Mouse (Mus musculus) heart, postnatal 36 days (tissue): ENCODE results near the gene Neurl2. TPM values are rescaled to one million over a fixed set of nuclear protein-coding genes. Genes with fewer than 3 reads are reported as not detected.
"Not testable (repeated sequence)": the region's sequence is repeated elsewhere in the genome, so short reads cannot be mapped to it uniquely, and the experiment has no call there.

Experiments used
- DNase-seq, 2 experiments: peaks; one replicate each; pipeline ENCODE4 v3.0.0; 2021 to 2022
- intact Hi-C: fragments of 180-260 bp; cut with DNase I; formaldehyde crosslinking; loops from one replicate; pipeline ENCODE4 v1.15.1; 2025
- total RNA-seq, 2 experiments: library from RNA; stranded (reverse); gene quantifications; 2 replicates each; pipeline ENCODE4 v1.2.3; 2021

The Neurl2 gene
- 10 to 100 TPM; 46.2 to 51.4 TPM for total RNA-seq

DNA sequence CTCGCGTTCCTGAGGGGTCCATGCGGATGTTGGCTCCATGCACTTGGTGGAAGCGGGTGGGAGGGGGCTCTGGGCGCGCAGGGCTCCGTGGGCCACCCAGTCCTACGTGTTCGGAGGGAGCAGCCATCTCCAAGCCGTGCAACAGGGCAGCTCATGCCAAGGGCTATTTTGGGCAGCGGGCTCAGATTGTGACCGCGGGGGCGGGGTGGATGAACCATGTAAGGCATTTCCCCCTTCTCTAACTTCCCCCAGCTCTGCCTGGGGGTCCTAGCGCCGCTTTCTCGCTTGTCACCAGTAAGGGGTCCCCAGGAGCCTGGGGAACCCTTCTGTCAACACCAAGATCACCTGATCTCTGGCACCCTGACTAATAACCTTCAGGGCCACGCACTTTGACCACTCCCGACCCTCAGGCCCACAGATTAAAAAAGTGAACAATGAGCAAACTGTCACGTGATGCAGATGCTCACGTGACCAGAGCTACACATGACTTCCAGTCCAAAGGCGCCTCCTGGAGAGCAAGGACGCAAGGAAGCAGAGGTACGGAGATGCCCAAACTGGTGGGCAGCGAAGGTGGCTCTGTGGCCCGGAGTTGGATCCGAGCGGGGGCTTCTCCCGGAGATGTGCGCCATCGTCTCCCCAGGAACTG, at the start of gene Neurl2:
Gene Neurl2 (minus strand): TSS at position 143 of the 646 bp plus-strand sequence.
- intact Hi-C loops = loop anchor here (2.0 to 10.0 kb wide), 5 partner anchors 23 to 201 kb away; partner anchors contain the start of genes Ncoa5, Pcif1, Pltp and Zfp335
- DNase-seq = peak; percentile 93 to 94

DNA sequence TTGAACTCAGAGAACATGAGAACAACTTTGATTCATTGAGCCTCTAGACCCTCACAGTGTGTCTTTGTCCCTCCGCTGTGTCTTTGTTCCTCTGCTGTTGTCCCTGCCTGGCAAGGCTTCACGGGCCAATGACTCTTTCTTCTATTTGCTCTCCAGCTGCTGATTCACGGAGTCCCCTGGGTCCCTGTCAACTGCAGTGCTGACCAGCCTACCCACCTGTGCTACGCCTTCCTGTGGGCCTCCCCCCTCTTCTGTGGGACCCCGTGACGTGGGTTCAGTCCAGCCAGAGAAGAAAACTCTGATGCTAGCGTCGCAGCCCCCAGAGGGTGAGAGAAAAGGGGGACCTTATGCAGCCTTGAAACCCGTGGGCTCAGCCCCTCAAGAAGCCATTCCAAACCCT, 49.4 kb upstream of the Neurl2 start:
- no peak for DNase-seq
- intact Hi-C loops = no loop called here

DNA sequence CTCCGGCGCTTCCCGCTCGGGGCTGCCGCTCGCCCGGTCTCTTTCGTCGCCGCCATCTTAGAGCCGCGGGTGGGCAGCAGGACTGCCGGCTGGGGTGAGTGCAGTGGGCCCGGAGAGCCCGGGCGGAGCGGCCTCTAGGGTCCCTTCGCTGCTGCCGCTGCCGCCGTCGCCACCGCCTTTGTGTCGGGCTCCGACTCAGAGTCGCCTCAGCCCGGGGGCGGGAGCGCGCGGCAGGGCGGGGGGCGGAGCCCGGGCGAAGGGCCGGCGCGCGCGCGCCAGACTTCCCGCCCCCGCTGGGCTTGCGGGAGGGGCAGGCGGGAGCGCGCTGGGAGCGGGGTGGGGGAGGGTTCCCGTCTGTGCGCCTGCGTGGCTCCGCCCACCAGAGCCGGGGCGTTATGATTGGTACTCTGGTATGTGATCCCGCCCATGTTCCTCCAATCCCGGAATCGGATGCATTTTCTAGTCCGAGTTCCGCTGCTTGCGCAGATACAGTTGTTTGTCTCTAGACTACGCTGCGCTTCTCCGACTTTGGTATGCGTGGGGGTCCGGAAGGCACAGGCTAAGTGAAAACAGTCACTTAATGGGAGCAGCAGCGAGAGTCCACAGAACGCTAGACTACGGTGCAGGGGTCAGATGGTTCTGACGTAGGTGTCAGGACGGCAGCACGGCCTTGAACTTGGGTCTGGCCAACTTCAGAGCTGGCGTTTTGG, 46.5 kb upstream of the Neurl2 start:
- intact Hi-C loops = loop anchor here (1.0 to 5.0 kb wide), 2 partner anchors 32 to 47 kb away; partner anchors contain the start of genes Ctsa, Neurl2 and Zfp335
- peak; percentile 92 to 93 for DNase-seq

DNA sequence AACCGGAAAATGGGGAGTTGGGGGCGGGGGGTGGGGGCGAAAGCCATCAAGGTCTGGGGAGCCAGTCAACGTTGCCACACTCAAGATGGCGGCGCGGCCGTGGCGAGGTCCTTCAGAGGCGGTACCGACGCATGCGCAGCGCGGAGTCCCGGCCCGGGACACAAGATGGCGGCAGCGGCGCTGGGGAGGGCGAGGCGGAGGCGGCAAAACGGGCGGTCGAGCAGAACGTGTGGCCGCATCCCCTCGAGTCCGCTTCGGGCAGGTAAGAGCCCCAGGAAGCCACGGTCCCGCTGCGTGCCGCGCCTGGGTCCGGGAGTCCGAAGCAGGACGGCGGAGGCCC, 45.9 kb upstream of the Neurl2 start, which contains the start of gene Pcif1:
Gene Pcif1 (plus strand): TSS at position 77 of the 340 bp plus-strand sequence.
- intact Hi-C loops = loop anchor here (1.0 to 5.0 kb wide), 2 partner anchors 32 to 47 kb away; partner anchors contain the start of genes Ctsa, Neurl2 and Zfp335
- peak; percentile 97 for DNase-seq

DNA sequence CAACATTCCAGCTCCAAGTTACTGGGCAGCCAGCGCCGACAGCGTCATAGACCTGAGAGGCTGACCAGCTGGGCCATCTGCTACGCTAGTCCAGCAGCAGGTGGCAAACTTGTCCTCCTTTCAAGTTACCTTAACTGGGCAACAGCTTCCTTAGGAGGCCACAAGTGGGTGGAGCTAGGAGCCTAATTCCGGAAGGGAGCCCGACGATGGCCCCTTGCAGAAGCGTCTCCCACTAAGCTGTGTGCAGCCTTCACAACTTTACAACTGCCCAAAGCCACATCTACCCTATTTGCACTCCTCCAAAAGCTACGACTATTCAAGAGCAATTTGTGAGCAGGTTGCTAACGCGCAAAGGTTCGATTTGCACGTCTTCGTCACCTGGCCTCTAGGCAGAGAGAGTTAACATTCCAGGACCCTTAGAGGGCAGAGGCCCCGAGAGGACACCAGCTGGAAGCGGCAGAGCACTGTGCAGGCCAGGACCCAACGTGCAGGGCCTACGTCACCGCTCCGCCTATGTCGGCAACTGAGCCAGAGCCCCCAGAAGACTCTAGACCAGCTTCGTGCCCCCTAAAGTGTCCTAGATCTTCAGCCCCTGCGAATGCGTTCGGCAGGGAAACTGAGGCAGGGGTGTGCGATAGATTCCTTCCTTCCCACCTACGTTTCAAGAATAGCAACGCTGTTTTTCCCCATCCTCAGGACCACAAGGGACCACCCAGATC, 45.4 kb upstream of the Neurl2 start:
- intact Hi-C loops = loop anchor here (1.0 to 5.0 kb wide), 2 partner anchors 33 to 46 kb away; partner anchors contain the start of genes Ctsa, Neurl2 and Zfp335
- peak; percentile 57 to 64 for DNase-seq

DNA sequence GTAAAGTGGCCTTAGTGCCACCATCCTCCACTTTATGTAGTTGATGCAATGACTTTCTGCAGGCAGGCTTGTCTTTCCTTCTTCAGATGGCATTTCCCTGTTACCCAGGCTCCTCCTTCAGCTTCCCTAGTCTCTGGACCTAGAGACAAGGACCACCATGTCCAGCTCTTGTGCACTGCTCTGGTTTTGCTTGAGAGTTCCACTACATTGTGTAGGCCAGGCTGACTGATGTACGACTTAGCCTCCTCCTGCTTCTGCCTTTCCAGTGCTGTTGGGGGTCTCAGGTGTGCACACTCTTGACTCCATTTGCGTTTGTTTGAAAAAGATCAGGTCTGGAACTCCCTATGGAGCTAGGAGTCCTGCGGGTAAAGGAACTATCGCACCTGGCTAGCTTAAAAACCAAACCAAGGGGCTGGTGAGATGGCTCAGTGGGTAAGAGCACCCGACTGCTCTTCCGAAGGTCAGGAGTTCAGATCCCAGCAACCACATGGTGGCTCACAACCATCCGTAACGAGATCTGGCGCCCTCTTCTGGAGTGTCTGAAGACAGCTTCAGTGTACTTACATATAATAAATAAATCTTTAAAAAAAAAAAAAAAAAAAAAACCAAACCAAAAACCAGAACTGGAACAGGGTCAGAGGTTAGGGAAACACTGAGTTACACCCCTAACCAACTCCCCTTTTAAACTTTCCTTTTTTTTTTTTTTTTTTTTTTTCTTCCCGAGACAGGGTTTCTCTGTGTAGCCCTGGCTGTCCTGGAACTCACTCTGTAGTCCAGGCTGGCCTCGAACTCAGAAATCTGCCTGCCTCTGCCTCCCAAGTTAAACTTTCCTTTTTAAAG, 44.3 kb upstream of the Neurl2 start:
- DNase-seq = not testable (repeated sequence)
- intact Hi-C loops = loop anchor here (5.0 kb wide), 1 partner anchor 45 kb away; the partner anchor contains the start of genes Ctsa and Neurl2

DNA sequence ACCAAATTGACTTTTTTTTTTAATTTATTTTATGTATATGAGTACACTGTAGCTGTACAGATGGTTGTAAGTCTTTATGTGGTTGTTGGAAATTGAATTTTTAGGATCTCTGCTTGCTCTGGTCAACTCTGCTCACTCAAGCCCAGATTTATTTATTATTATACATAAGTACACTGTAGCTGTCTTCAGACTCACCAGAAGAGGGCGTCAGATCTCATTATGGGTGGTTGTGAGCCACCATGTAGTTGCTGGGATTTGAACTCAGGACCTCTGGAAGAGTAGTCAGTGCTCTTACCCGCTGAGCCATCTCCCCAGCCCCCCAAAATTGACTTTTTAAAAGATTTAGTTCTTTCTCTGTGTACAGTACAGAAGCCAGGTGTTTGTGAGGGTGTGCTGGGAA, 42.4 kb upstream of the Neurl2 start:
- intact Hi-C loops = loop anchor here (5.0 kb wide), 1 partner anchor 43 kb away; the partner anchor contains the start of genes Ctsa and Neurl2
- not testable (repeated sequence) for DNase-seq

DNA sequence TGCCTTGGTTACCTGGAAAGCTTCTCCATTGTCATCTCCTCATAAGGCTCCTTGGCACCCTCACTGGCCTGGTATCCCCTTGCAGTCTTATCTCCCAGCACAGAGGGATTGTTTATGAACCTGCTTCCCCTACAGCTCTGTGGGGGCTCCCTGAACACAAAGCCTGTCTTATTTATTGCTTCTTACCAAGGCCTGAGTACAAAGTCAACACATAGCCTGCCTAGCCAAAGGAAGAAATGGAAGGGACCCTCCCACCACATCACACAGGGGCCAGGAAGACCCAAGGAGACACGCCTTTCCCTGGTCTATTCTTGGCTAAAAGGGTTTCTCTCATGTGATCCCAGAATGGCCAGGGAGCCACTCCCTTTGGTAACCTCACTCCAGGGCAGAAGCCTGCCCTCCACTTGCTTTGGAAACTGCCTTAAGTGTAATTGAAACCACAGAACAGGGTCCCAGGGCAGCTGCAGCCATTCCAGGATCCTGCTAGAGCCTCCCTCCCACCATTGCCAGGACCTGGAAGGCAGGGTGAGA, 41.0 kb upstream of the Neurl2 start:
- peak; percentile 43 to 63 for DNase-seq
- intact Hi-C loops = no loop called here

DNA sequence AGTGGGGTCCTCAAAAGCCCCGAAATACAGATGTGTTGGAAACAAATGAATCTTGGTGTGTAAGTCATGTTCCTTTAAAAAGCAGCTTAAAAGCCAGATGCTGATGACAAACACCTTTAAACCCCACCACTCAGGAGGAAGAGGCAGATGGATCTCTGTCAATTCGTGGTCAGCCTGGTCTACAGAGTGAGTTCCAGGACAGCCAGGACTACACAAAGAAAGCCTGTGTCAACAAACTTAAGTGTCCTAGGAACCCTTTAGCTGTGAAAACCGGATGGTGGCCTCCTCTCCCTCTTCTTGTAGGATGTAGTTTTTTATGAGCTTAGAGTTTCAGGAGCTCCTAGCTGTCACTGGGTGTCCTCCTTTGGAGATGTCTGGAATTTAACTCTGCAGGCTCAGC, 40.4 kb upstream of the Neurl2 start:
- no peak for DNase-seq
- intact Hi-C loops = no loop called here

DNA sequence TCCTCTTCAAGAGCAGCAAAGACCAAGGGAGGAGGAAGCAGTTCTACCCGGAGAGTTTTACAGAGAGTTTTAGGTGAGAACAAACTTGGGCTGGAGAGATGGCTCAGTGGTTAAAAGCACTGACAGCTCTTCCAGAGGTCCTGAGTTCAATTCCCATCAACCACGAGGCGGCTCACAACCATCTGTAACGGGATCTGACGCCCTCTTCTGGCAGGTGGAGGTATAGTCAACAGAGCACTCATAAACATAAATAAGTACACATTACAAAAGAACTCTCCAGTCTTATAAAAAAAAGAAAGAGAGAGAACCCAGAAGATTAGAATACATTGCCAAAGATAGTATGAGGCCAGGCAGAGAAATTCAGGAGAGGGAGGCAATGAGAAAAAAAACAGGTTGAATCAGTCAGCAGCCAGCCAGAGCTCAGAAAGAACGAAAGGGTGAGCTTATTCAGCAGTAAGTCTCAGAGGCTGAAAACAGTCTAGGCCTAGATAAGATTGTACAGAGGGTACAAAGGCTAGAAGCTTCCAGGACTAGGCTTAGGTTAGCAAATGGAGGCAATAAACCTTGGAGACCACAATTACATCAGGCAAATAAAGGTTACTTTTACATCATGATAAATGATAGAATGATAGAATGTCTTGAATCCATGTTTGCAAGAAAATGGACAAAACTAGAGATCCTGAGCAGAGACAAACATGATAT, 38.5 kb upstream of the Neurl2 start:
- no peak for DNase-seq

DNA sequence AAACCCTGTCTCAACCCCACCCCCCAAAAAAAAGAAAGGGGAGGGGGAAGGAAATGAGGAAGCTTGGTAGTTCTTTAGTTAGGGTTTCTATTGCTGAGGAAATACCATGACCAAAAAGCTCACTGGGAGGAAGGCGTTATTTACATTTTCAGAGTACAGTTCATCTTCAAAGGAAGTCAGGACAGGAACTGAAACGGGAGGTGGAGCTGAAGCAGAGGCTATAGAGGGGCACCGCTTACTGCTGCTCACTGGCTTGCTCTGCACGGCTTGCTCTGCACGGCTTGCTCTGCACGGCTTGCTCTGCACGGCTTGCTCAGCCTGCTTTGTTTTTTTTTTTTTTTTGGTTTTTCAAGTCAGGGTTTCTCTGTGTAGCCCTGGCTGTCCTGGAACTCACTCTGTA, 35.2 kb upstream of the Neurl2 start:
- no peak for DNase-seq
- intact Hi-C loops = no loop called here

More for the DNA sequence above, 38.5 kb upstream of the Neurl2 start:
- intact Hi-C loops = no loop called here

DNA sequence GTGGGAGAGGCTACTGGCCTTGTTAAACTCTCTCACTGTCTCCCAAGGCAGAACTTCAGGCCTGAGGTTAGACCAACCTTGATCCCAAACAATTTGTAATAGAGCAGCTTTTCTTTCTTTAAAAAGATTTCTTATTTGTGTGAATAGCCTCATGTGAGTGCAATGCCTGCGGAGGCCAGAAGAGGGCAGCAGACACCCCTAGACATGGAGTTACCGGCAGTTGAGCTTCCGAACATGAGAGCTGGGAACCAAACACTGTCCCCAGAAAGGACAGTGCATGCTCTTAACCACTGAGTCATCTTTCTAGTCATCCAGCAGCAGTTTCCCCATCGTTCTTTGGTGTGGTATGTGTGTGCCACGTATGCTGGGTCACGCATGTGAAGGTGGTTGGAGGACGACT, 34.3 kb upstream of the Neurl2 start:
- intact Hi-C loops = no loop called here
- peak in 1 of 2 experiments; percentile 48 for DNase-seq

DNA sequence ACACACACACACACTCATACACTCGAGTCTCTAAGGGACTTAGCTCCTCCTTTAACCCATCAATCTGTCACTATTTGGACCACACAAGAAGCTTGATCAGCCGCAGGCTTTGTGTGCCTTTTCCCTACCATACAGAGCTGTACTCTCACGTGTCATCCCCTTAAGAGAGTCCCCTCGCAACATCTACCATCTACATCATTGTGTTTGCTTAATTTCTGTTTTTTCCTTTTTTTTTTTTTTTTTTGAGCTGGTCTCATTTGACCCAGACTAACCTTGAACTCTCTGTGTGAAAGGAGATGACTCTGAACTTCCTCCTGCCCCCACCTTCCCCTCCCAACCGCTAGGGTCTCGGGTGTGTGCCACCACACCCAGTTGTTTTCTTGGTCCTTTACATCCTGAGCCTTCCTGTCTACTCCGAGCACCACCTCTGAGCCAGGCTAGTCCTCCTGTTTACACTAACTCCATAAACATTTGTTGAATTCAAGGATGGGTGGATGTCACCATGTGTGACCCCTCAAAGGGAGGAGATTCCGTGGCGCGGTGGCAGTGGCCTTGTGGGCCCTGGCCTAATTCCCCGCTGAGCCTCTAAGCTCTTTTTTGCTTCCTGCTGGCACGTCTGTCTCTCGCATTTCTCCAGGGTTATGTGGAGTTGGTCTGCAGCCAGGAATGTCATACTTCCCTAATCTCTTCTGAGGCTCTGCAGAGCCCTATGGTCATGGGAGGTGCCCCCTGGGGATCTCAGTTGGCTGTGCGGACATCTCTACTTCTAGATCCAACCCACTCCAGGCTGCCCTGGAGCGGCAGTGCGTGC, 33.7 kb upstream of the Neurl2 start:
- intact Hi-C loops = no loop called here
- peak; percentile 72 to 82 for DNase-seq

DNA sequence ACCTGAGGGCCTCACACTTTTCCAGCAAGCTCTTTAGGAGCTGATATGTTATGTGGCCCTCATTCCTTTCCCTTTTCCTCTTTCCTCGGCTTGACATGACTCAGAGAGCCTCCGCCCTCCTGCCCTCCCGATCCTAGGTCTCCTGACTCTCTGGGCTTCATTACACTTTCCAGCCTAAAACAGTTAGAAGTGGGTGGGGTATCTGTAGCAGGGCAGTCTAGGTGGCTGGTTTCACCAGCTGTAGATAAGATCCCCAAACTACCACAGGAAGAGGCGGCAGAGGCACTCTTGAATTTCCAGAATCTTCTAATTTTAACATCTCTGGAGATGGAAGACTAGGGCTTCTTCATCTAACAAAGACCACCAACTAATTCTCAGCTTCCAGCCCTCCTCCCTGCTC, 31.3 kb upstream of the Neurl2 start:
- intact Hi-C loops = no loop called here
- no peak for DNase-seq

DNA sequence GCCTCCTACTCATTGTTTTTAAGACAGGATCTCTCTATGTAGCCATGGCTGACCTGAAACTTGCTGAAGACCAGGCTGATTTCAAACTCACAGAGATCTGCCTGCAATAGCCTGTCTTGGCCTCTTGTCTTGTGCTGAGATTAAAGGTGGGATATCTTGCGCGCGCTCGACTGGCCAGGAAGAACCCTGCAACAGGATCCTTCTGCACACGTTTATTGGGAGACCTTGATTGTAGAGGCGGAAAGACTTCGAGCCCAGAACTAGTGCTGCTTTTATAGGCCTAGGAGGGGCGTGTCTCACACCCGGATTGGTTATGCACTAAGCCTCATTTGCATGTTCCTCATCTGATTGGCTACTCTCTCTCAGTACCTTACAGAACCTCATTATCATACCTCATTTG, 30.2 kb upstream of the Neurl2 start:
- intact Hi-C loops, DNase-seq: not testable (repeated sequence)

DNA sequence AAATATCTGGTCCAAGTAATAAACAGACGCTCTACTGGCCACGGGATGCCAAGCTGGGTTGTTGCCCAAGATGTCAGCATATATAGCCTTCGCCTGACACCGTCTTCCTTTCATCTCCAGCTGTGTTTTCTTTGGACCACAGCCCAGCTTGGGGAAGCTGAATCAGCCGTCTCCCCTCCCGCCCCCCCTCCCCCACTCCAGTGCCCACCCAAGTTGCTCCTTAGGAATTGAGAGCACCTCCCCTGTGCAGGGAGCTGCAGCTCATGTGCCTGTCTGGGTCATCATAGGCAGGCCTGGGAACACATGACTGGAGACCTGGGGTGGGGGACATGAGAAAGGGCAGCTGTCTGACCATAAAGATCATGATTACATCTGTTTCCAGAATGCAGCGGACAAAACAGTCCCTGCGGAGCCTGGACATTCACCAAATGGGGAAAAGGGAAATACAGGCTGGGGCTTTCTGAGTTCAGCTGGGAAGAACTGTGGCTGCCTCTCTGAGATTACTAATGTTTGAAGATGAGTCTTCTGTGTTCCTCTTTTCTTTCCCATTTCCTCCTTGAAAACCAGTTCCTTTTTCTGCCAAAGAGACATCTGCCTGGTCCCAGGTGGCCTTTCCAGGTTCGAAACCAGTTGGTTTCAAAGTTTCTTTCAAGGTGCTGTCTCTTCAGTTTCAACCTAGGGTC, 29.1 kb upstream of the Neurl2 start:
- DNase-seq = peak; percentile 66 to 70
- intact Hi-C loops = no loop called here

DNA sequence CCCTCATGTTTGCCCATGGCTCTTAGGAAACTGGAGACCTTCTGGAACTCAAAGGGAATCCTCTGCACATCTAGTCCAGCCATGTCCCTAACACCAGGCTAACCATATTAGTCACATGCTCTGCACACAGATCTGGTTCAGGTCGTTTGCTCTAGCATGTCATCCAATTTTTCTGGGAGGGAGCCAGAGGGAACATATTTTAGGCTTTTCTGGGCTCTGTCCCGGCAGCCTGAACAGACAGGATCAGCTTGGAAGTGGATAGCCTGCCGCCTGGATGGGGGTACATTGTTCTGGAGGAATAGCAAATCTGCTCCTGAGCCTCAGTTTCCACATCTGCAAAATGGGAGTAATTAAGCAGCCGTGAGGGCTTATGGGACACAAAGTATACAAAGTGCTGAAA, 27.8 kb upstream of the Neurl2 start:
- no peak for DNase-seq
- intact Hi-C loops = no loop called here
